Mouse (Mus musculus) MEL (cell line): Measurements from ENCODE around the gene Sdc3.

Source experiments
- CHD2 ChIP-seq: IDR thresholded peaks from 2 replicates; pipeline ENCODE4 v1.6.1; 2011; ENCODE audit warnings: low read length, improper control_type of control experiment
- CTCF ChIP-seq, 3 experiments: IDR thresholded peaks in 2 of 3; conservative IDR thresholded peaks in 1 of 3; 2 replicates each; pipeline ENCODE4 v1.5.1; 2011 to 2012; ENCODE audit warnings: low read length in 3 of 3, low read depth in 2 of 3, mild to moderate bottlenecking in 2 of 3, improper control_type of control experiment in 1 of 3, inconsistent platforms in 1 of 3, mixed read lengths in 1 of 3, moderate library complexity in 1 of 3; ENCODE audit not compliant: control insufficient read depth in 1 of 3, insufficient read depth in 1 of 3, poor library complexity in 1 of 3, severe bottlenecking in 1 of 3
- ELF1 ChIP-seq: IDR thresholded peaks from 2 replicates; pipeline ENCODE4 v1.6.1; 2014; ENCODE audit warnings: low read depth, mild to moderate bottlenecking, inconsistent platforms, low read length, improper control_type of control experiment, moderate library complexity
- EP300 ChIP-seq, 2 experiments: IDR thresholded peaks; 2 replicates each; pipeline ENCODE4 v1.6.1; 2011; ENCODE audit warnings: improper control_type of control experiment in 2 of 2, low read length in 2 of 2, low read depth in 1 of 2, mild to moderate bottlenecking in 1 of 2
- ETS1 ChIP-seq: IDR thresholded peaks from 2 replicates; pipeline ENCODE4 v1.6.1; 2012; ENCODE audit warnings: low read depth, mild to moderate bottlenecking, inconsistent platforms, low read length, improper control_type of control experiment, moderate library complexity
- GABPA ChIP-seq: IDR thresholded peaks from 2 replicates; pipeline ENCODE4 v1.6.1; 2012; ENCODE audit warnings: low read depth, mild to moderate bottlenecking, inconsistent platforms, low read length, improper control_type of control experiment, moderate library complexity
- JUND ChIP-seq: IDR thresholded peaks from 2 replicates; pipeline ENCODE4 v1.6.1; 2011; ENCODE audit warnings: low read depth, mild to moderate bottlenecking, improper control_type of control experiment, low read length
- NELFE ChIP-seq: IDR thresholded peaks from 2 replicates; pipeline ENCODE4 v1.6.1; 2011; ENCODE audit warnings: low read depth, low read length, improper control_type of control experiment
- POLR2A ChIP-seq, 2 experiments: IDR thresholded peaks; 2 replicates each; pipeline ENCODE4 v1.6.1; 2011 to 2012; ENCODE audit warnings: low read length in 2 of 2, mild to moderate bottlenecking in 2 of 2, control low read depth in 1 of 2, improper control_type of control experiment in 1 of 2, low read depth in 1 of 2, moderate library complexity in 1 of 2; ENCODE audit not compliant: control insufficient read depth in 1 of 2, insufficient read depth in 1 of 2, poor library complexity in 1 of 2
- ZMIZ1 ChIP-seq: IDR thresholded peaks from 2 replicates; pipeline ENCODE4 v1.6.1; 2012; ENCODE audit warnings: low read depth, mild to moderate bottlenecking, inconsistent platforms, low read length, improper control_type of control experiment, moderate library complexity

DNA sequence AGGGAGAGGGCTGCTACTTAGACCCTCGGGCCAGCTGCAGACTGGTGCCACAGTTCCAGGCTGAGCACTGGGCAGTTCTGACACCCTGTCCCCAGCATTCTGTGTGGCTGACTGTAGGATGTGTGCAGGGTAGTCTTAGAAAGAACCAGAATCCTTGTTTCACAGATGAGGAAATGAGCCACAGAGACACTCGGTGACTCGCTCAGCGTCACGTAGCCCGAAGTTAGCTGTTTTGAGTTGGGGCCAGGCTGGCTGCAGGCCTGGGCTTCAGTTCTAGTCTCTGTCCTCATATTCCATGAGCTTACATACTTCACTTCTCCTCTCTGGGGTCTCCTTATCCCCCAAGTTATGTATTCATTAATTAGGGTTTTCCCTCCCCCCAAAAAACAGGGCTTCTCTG lies 3.6 kb downstream of the Sdc3 start:
- no peak for TF ChIP-seq CTCF (IDR thresholded peaks at IDR 0.05 in 2 of 3, conservative IDR thresholded peaks at IDR 0.05 in 1 of 3; ENCODE audit: control insufficient read depth in 1 of 3, insufficient read depth in 1 of 3, low read depth in 2 of 3, low read length in 3 of 3, poor library complexity in 1 of 3, severe bottlenecking in 1 of 3)
- TF ChIP-seq ZMIZ1, result no peak
- TF ChIP-seq POLR2A (IDR thresholded peaks at IDR 0.05; ENCODE audit: control insufficient read depth in 1 of 2, insufficient read depth in 1 of 2, low read depth in 1 of 2, low read length in 2 of 2, poor library complexity in 1 of 2), result no peak
- no peak for TF ChIP-seq NELFE
- no peak for TF ChIP-seq CHD2
- TF ChIP-seq GABPA, result no peak
- no peak for TF ChIP-seq ETS1
- TF ChIP-seq EP300 (IDR thresholded peaks at IDR 0.05; ENCODE audit: low read depth in 1 of 2, low read length in 2 of 2), result no peak
- no peak for TF ChIP-seq ELF1
- no peak for TF ChIP-seq JUND
